Mouse (Mus musculus): ENCODE measurements around the gene Ccdc115.

DNA sequence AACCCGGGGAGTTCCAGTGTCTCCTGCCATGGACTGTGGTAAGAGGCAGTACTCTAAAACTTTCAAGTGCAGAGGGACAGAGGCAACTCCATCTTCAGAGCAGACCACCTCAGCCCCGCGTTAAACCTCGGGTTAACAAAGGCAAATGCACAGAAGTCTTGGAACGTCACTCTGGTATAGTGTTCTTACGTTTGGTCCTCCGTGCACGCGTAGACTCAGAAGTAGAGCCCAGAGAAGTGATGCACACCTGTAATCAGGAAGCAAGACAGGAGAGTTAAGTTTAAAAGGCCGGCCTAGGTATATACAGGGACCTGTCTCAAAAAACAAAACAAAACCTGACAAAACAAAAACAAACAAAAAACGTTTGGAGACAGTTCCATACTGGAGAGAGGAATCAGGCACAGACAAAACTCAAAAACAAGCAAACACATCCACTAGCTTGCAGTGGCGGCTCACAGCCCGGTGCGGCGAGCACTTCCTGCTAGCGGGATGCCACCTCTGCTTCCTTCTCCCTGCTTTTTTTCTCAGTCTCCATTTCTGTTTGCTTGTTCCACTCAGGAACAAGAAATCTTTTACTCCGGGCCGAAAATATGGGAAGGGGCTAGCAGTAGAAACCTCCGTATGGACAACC is 5.5 kb downstream of the Ccdc115 start:
- no peak for TF ChIP-seq CTCF (IDR thresholded peaks at IDR 0.05)
- TF ChIP-seq EP300 (IDR thresholded peaks at IDR 0.05), result no peak
